Comparison of ENCODE assay signal across 8 mouse cellular contexts in the genomic region with DNA sequence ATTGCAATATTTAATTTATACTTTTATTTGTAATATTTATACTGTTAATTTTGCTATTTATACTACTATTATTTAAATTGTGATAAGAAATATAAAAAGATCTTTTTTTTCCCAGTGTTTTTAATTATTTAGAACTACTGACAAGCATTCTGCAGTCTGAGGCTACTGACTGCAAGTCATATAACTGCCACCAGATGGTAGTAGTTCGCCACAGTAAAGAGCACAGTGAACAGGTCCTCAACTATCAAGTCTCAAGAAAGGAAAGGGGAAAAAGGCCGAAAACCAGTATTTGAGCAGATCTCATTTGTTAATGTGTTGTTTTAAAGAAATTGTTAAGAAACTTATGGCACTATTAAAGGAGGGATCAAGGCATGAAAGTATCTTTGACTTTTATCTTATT.
A peak's percentile ranks its signal among the peaks of the same experiment; 100 is the strongest.
DNase-seq lines count a peak whose midpoint lies in the region; ATAC-seq lines count a peak whose summit lies in the region.

No protein-coding gene starts in this region.

- intact Hi-C loops in heart, postnatal 14 days (cut with DNase I) = loop anchor here (10.0 kb wide), 1 partner anchor 1381 kb away; no protein-coding TSS in a partner anchor

- no peaks in the 10 kb centered on the region for H3K4me1 ChIP-seq in heart, embryonic 12.5 days (replicated peaks)
- H3K4me1 ChIP-seq in embryonic facial prominence, embryonic 10.5 days = no peaks in the 10 kb centered on the region

- DNase-seq in heart, postnatal 14 days = peak; percentile 16 to 37
- DNase-seq in MEL-GATA-1-ER (ENCODE audit: extremely low read depth, low read depth) = peak; percentile 11
- DNase-seq in embryonic facial prominence, embryonic 10.5 days (ENCODE audit: low spot score) = peak; percentile 58
- peak; percentile 43 for DNase-seq in kidney, adult 9 months
- peak; percentile 46 for DNase-seq in lung, postnatal 10 days
- DNase-seq in right cerebral cortex, postnatal 4 days = peak; percentile 33
- DNase-seq in urinary bladder, adult 2 months (ENCODE audit: low spot score) = no peak

- no peaks in the 10 kb centered on the region for H3K9me3 ChIP-seq in heart, embryonic 12.5 days (replicated peaks)
- no peaks in the 10 kb centered on the region for H3K9me3 ChIP-seq in embryonic facial prominence, embryonic 10.5 days

- ATAC-seq in heart, embryonic 12.5 days (ENCODE audit: insufficient number of reproducible peaks, low FRiP score) = no peak

- no peaks in the 10 kb centered on the region for H3K36me3 ChIP-seq in heart, embryonic 12.5 days
- H3K36me3 ChIP-seq in embryonic facial prominence, embryonic 10.5 days (replicated peaks) = no peaks in the 10 kb centered on the region

- WGBS in heart, embryonic 12.5 days = 18% methylated on average over 2 of the region's 2 CpGs
- 26% methylated on average over 2 of the region's 2 CpGs for WGBS in embryonic facial prominence, embryonic 10.5 days

- H3K27me3 ChIP-seq in heart, embryonic 12.5 days (replicated peaks) = no peaks in the 10 kb centered on the region
- no peaks in the 10 kb centered on the region for H3K27me3 ChIP-seq in embryonic facial prominence, embryonic 10.5 days (replicated peaks; ENCODE audit: low read depth, poor library complexity, severe bottlenecking)

- no peak overlapping the region for H3K4me3 ChIP-seq in heart, embryonic 12.5 days
- H3K4me3 ChIP-seq in embryonic facial prominence, embryonic 10.5 days = no peak overlapping the region

- no peak overlapping the region for H3K4me2 ChIP-seq in heart, embryonic 12.5 days

- no peak overlapping the region for H3K27ac ChIP-seq in heart, embryonic 12.5 days (ENCODE audit: poor library complexity, severe bottlenecking)
- no peak overlapping the region for H3K27ac ChIP-seq in embryonic facial prominence, embryonic 10.5 days (replicated peaks)

- no peak overlapping the region for H3K9ac ChIP-seq in heart, embryonic 12.5 days
